Mouse (Mus musculus) ES-E14 (cell line): ENCODE measurements around the gene Nfic.

Experiments
- CHD2 ChIP-seq: IDR thresholded peaks from 2 replicates; pipeline ENCODE4 v1.6.1; 2014; ENCODE audit warnings: mild to moderate bottlenecking, low read depth, low read length, inconsistent platforms
- HCFC1 ChIP-seq: IDR thresholded peaks from 2 replicates; pipeline ENCODE4 v1.6.1; 2012; ENCODE audit warnings: low read length, inconsistent platforms, borderline replicate concordance; ENCODE audit not compliant: insufficient read depth
- MAFK ChIP-seq: IDR thresholded peaks from 2 replicates; pipeline ENCODE4 v1.6.1; 2014; ENCODE audit warnings: mild to moderate bottlenecking, low read depth, low read length, inconsistent platforms; ENCODE audit not compliant: insufficient read depth
- ZC3H11A ChIP-seq: IDR thresholded peaks from 2 replicates; pipeline ENCODE4 v1.6.1; 2012; ENCODE audit warnings: low read depth, mild to moderate bottlenecking, inconsistent platforms, low read length, borderline replicate concordance
- ZNF384 ChIP-seq: IDR thresholded peaks from 2 replicates; pipeline ENCODE4 v1.6.1; 2012; ENCODE audit warnings: low read depth, low read length, inconsistent platforms

DNA sequence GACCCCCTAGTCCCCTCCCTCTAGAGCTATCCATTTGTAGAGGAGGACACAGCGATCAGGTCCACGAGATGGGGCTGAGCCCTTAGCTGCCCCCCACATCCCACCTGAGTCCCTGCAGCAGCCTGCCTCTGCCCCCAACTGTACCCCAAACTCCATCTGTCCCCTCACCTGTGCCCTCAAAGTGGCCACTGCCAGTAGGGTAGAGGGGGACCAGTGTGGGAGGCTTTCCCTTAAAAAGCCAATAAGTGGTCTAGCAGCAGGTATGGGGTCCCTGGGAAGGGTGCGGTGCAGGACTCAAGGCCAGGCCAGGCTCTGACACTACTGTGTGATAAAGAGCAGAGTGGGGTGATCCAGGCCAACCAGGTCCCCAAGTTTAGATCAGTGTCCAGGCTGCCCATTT, 28.1 kb downstream of the Nfic start:
- TF ChIP-seq ZC3H11A = no peak
- TF ChIP-seq HCFC1 = no peak
- no peak for TF ChIP-seq MAFK
- no peak for TF ChIP-seq CHD2
- no peak for TF ChIP-seq ZNF384
